Mouse (Mus musculus): Measurements from ENCODE around the gene Noc3l. TPM values are rescaled to one million over a fixed set of nuclear protein-coding genes. Genes with fewer than 3 reads are reported as not detected.

Noc3l gene
- polyA plus RNA-seq, 1 experiment = 5.2 TPM

DNA sequence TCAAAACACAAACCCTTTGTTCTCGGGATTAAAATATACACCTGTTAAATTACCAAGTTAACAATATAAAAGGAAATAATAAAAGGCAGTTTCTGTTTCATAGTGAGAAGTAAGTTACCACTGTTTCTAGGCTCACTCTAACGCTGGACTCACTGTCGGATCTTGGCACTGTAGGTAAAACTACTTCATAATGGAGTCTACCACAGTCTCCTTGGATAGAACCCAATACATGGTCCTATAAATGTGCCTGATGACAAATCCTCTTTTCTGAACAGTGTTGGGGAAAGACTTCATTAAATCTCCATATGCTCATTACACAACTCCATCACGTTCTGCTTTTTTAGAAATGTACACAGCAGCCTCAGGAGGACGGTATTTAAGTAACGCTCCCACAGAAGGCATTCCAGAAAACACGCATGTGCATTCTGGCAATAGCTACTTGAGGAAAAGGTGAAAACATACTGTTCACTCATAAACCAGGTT is 25.4 kb downstream of the Noc3l start:
- Histone ChIP-seq H3K27ac (replicated peaks; ENCODE audit: low read depth, low read length) (no peak overlapping the region), H3K4me1 (ENCODE audit: control insufficient read depth, insufficient read depth, insufficient read length, low read length) (no peaks in the 10 kb centered on the region), H3K4me3 (ENCODE audit: insufficient read depth, low read depth, low read length) (no peak overlapping the region)

DNA sequence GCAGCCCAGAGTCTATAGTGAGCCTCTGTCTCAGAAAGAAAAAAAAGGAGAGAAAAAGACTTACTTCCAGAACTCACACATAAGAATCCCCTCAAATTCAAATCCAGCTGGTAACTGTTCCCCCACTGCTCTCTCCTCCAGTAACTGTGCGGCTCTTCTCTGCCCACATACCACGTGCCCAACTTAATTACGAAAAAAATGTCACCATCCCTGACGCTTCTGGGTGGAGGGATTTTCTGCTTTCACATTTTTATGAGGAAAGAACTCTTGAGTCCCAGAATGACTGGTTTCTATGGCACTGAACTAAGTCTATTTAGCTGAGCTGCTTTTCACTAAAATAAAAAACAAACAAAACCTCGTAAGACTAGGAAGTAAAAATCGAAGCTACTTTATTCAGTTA is 31.3 kb downstream of the Noc3l start:
- no peak overlapping the region for H3K4me3 ChIP-seq (ENCODE audit: insufficient read depth, low read depth, low read length)
- no peaks in the 10 kb centered on the region for H3K4me1 ChIP-seq (ENCODE audit: control insufficient read depth, insufficient read depth, insufficient read length, low read length)
- no peak overlapping the region for H3K27ac ChIP-seq (replicated peaks; ENCODE audit: low read depth, low read length)

DNA sequence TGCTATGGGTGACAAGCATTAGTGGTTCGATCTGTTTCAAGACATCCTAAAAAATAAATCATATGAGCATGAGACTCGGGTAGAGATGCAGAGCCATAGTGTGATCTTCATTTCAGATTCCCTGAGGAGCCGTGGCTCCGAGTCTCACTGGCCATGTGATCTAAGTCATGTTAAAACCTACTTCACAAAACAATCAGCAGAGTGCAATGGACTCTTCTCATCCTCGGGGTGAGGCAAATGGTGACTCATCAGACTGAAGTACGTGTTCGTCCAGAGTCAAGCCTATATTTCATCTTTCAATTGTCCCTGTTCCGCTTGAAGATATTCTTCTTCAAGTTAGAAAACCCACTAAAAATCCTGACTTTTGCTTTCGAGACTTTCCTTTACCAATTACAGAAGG is 35.5 kb downstream of the Noc3l start:
- Histone ChIP-seq H3K27ac (replicated peaks; ENCODE audit: low read depth, low read length) (no peak overlapping the region), H3K4me1 (ENCODE audit: control insufficient read depth, insufficient read depth, insufficient read length, low read length) (no peaks in the 10 kb centered on the region), H3K4me3 (ENCODE audit: insufficient read depth, low read depth, low read length) (no peak overlapping the region)

GRCm38 (mm10) chr19:38778805-38779204 is 40.2 kb downstream of the Noc3l start:
- Histone ChIP-seq H3K27ac (replicated peaks; ENCODE audit: low read depth, low read length) (no peak overlapping the region), H3K4me3 (ENCODE audit: insufficient read depth, low read depth, low read length) (no peak overlapping the region), H3K4me1 (ENCODE audit: control insufficient read depth, insufficient read depth, insufficient read length, low read length) (no peaks in the 10 kb centered on the region)

DNA sequence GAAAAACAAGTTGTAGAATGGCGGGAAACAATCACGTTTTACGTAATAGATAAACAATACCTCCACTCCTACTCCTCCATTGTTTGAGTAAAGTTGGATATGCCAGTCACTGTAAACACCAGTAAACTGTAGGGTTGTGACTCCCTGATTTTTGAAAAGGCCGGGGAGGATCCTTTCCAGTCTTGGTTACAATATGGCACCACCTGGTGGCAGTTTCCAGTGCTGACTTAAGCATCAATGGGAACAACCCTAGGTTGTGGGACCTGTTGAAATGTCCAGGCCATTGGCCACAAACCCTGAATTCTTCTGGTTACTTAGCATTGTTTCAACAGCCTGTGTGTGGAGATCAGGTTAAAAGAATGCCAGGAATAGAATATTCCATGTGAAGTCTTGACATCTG is 43.5 kb downstream of the Noc3l start:
- Histone ChIP-seq H3K4me1 (ENCODE audit: control insufficient read depth, insufficient read depth, insufficient read length, low read length) (no peaks in the 10 kb centered on the region), H3K4me3 (ENCODE audit: insufficient read depth, low read depth, low read length) (no peak overlapping the region), H3K27ac (replicated peaks; ENCODE audit: low read depth, low read length) (no peak overlapping the region)

- Histone ChIP-seq H3K4me1 (ENCODE audit: control insufficient read depth, insufficient read depth, insufficient read length, low read length) (peaks cover 3% of the 10 kb centered on the region; the same call in 1 of the 2 replicates), H3K27ac (replicated peaks; ENCODE audit: low read depth, low read length) (peak overlapping the region; percentile 84), H3K4me3 (ENCODE audit: insufficient read depth, low read depth, low read length) (no peak overlapping the region)
These were observed 52.7 kb downstream of the Noc3l start for GRCm38 (mm10) chr19:38766306-38766705.

DNA sequence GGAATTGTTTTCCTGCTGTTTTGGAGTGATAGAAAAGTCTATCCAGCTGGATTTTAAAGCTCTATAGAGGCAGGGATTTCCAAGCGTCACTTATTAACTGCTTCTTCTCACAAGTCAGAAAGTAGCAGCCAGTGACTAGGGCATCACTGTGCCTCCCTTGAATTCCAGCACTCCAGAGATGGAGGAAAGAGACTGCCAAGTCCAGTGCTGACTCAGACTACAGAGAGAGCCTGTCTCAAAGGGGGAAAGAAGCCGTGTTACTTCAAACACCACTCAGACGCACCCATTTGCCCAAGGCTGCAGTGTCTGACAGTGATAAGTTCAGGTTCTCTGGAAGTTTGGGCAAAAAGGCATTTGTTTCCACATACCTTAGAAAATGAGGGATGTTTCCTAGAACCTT is 58.6 kb downstream of the Noc3l start:
- H3K27ac ChIP-seq (replicated peaks; ENCODE audit: low read depth, low read length) = no peak overlapping the region
- H3K4me1 ChIP-seq (ENCODE audit: control insufficient read depth, insufficient read depth, insufficient read length, low read length) = peaks cover 4% of the 10 kb centered on the region; the same call in 1 of the 2 replicates
- no peak overlapping the region for H3K4me3 ChIP-seq (ENCODE audit: insufficient read depth, low read depth, low read length)

GRCm38 (mm10) chr19:38758685-38759472 is 60.2 kb downstream of the Noc3l start:
- no peak overlapping the region for H3K27ac ChIP-seq (replicated peaks; ENCODE audit: low read depth, low read length)
- H3K4me3 ChIP-seq (ENCODE audit: insufficient read depth, low read depth, low read length) = no peak overlapping the region
- H3K4me1 ChIP-seq (ENCODE audit: control insufficient read depth, insufficient read depth, insufficient read length, low read length) = peaks cover 4% of the 10 kb centered on the region; the same call in 1 of the 2 replicates

DNA sequence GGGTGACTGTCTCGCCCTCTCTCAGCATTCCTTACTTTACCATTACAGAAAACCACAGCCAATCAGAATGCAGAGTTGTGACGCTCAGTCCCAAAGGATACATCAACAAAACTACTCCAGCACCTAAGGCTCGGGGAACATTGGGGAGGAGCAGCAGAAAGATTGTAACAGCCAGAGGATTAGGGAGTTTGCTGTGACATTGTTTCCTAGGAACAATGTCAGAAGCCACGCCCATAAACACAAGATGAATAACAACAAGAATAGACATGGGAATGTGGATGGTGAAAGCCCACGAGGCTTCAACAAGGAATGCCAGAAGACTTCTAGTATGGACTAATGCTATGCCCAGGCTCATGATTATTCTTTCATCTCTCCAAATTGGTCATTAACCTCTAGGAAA is 61.0 kb downstream of the Noc3l start:
- Histone ChIP-seq H3K4me3 (ENCODE audit: insufficient read depth, low read depth, low read length) (no peak overlapping the region), H3K27ac (replicated peaks; ENCODE audit: low read depth, low read length) (no peak overlapping the region), H3K4me1 (ENCODE audit: control insufficient read depth, insufficient read depth, insufficient read length, low read length) (peaks cover 4% of the 10 kb centered on the region; the same call in 1 of the 2 replicates)

DNA sequence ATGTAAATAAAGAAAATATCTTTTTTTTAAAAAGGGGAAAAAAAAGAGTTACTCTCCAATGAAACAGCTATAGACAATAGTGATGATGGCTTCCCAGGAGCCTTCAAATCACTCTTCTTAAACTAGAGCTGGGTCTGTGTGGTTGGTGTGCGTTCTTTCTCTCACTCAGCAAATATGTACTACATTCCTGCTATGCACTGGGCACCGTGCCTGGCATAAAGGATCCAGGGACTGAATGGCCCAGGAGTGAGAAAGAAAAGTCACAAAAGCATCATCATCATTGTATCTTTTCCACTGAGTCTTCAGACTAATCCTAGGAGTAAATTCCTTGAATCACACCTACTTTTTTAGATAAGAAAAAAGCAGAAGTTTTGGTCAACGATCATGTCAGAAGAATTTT is 61.9 kb downstream of the Noc3l start:
- Histone ChIP-seq H3K27ac (replicated peaks; ENCODE audit: low read depth, low read length) (no peak overlapping the region), H3K4me3 (ENCODE audit: insufficient read depth, low read depth, low read length) (no peak overlapping the region)

GRCm38 (mm10) chr19:38750192-38750591 is 68.8 kb downstream of the Noc3l start:
- Histone ChIP-seq H3K4me1 (ENCODE audit: control insufficient read depth, insufficient read depth, insufficient read length, low read length) (no peaks in the 10 kb centered on the region), H3K4me3 (ENCODE audit: insufficient read depth, low read depth, low read length) (no peak overlapping the region), H3K27ac (replicated peaks; ENCODE audit: low read depth, low read length) (no peak overlapping the region)

More for the DNA sequence above, 61.9 kb downstream of the Noc3l start:
- peaks cover 4% of the 10 kb centered on the region; the same call in 1 of the 2 replicates for H3K4me1 ChIP-seq (ENCODE audit: control insufficient read depth, insufficient read depth, insufficient read length, low read length)

- Histone ChIP-seq H3K4me1 (ENCODE audit: control insufficient read depth, insufficient read depth, insufficient read length, low read length) (no peaks in the 10 kb centered on the region), H3K27ac (replicated peaks; ENCODE audit: low read depth, low read length) (no peak overlapping the region), H3K4me3 (ENCODE audit: insufficient read depth, low read depth, low read length) (no peak overlapping the region)
These were observed 72.5 kb downstream of the Noc3l start for GRCm38 (mm10) chr19:38746492-38747014.

GRCm38 (mm10) chr19:38745810-38746491 is 73.1 kb downstream of the Noc3l start:
- Histone ChIP-seq H3K4me1 (ENCODE audit: control insufficient read depth, insufficient read depth, insufficient read length, low read length) (no peaks in the 10 kb centered on the region), H3K4me3 (ENCODE audit: insufficient read depth, low read depth, low read length) (no peak overlapping the region), H3K27ac (replicated peaks; ENCODE audit: low read depth, low read length) (no peak overlapping the region)

GRCm38 (mm10) chr19:38744546-38744945 is 74.5 kb downstream of the Noc3l start:
- H3K4me3 ChIP-seq (ENCODE audit: insufficient read depth, low read depth, low read length) = no peak overlapping the region
- 0 out of 2 replicates have a peak overlapping the region, but pooled peaks have one; percentile 43 for H3K27ac ChIP-seq (replicated peaks; ENCODE audit: low read depth, low read length)

More at GRCm38 (mm10) chr19:38744546-38744945, 74.5 kb downstream of the Noc3l start:
- no peaks in the 10 kb centered on the region for H3K4me1 ChIP-seq (ENCODE audit: control insufficient read depth, insufficient read depth, insufficient read length, low read length)
